Mouse (Mus musculus) left cerebral cortex, adult 18-20 months (tissue): ENCODE measurements around the gene Armh2. TPM values are rescaled to one million over a fixed set of nuclear protein-coding genes. Genes with fewer than 3 reads are reported as not detected.

Experiments used
- total RNA-seq, 2 experiments: library from RNA; stranded (reverse); gene quantifications; 2 replicates each; pipeline ENCODE4 v1.2.3; 2021

Armh2 gene
- total RNA-seq, 2 experiments from 2014 or later = not detected

Other genes with a start within 250 kb of the Armh2 start
- gene Ripor2, start 159.0 kb upstream of the Armh2 start, total RNA-seq = 10 to 100 TPM; 60.1 to 61.7 TPM
- gene Gmnn, start 20.7 kb downstream of the Armh2 start, total RNA-seq = 1 to 10 TPM; 2.7 to 4.2 TPM
- 100 to 1,000 TPM; 150 to 154 TPM for gene BC005537, start 60.4 kb downstream of the Armh2 start, total RNA-seq
- 10 to 100 TPM; 89.4 to 91.9 TPM for gene Acot13, start 90.3 kb downstream of the Armh2 start, total RNA-seq
- 10 to 100 TPM; 21.5 to 23.0 TPM for gene Tdp2, start 90.4 kb downstream of the Armh2 start, total RNA-seq
- 10 to 100 TPM; 29.7 to 30.5 TPM for gene D130043K22Rik, start 103.9 kb downstream of the Armh2 start, total RNA-seq
- gene Aldh5a1, start 196.4 kb downstream of the Armh2 start, total RNA-seq = 10 to 100 TPM; 59.0 to 60.6 TPM
- 10 to 100 TPM; 19.5 to 22.3 TPM for gene Gpld1, start 201.9 kb downstream of the Armh2 start, total RNA-seq